Mouse (Mus musculus) liver, postnatal 0 days (tissue): ENCODE data around the gene Fignl2.

ENCODE experiments used
- CTCF ChIP-seq: sonication (generic); IDR thresholded peaks from 2 replicates; pipeline ENCODE4 v1.5.1; 2016; ENCODE audit warnings: antibody characterized with exemption, low read depth
- EP300 ChIP-seq: IDR thresholded peaks from 2 replicates; pipeline ENCODE4 v1.6.1; 2016; ENCODE audit warnings: antibody characterized with exemption, low read depth, mild to moderate bottlenecking

DNA sequence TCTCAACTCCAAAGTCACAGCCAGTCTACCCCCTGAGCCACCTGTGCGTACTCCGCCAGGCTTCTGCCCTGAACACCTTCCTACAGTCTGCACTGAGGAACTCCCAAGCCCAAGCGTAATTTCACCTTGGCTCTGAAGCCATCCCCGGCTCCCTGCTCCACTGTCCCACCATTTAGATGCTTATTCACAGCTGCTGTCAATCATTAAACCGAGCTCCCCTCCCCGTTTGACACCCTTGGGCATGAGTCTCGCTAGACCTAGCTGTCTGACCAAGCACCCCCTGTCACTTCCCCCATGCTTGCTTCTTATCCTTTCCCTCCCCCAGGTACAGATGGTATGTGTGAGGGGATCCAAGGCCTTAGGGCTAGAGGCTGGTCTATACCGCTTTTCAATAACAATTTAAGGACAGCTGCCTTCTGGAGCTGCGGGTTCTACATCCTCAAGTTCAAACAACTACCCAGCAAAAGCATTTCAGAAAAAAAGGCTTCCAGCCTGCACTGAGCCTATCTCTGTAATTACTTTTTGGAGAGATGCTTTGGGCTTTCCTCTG, 8.7 kb downstream of the Fignl2 start:
- TF ChIP-seq CTCF (no peak), EP300 (no peak)
